Mouse (Mus musculus) lung, adult 18-20 months (tissue): ENCODE data around the gene Kctd11.
A peak's percentile ranks its signal among the peaks of the same experiment; 100 is the strongest.
"Not testable (repeated sequence)": the region's sequence is repeated elsewhere in the genome, so short reads cannot be mapped to it uniquely, and the experiment has no call there.

Source experiments
- DNase-seq, 2 experiments: peaks; one replicate each; pipeline ENCODE4 v3.0.0; 2022; ENCODE audit warnings: mixed read lengths in 2 of 2

Kctd11 gene

DNA sequence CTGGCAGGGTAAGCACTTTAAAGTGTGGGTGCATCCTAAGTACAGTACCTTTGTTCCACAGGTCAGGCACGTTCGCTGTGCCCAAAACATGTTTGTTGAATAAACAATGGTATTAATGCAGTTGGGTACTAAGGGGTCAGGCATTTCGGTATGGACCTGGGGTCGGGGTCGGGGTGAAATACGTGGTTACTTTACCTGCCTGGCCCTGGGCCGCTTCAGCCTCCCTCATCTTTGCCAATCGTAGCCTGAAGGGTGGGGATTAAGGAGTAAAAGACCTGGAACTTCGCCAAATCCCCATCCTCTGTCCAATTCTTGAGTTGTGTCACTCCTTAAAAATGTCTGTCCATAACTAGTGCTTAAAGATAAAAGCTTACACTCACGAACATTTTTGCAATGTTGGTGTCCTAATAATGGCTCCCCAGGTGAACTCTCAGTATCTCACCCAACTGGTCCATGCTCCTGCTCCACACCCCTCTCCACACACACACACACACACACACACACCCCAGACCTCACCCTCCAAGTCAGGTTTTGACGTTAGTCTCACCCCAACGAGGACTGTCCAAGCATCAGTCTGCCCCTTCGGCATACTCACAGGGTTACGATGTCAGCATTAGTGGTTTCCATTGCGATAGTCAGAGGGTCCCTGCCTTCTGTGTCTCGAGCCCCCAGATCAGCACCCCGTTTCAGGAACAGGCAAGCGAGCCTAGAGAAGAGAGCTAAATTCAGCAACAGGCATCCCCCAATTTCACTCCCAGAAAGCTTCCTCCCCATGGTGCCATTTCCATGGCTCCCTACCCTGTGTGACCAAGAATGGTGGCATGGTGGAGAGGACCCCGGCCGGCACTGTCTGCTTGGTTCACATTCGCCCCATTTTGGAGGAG, 823 bp upstream of the Kctd11 start:
- no peak for DNase-seq

DNA sequence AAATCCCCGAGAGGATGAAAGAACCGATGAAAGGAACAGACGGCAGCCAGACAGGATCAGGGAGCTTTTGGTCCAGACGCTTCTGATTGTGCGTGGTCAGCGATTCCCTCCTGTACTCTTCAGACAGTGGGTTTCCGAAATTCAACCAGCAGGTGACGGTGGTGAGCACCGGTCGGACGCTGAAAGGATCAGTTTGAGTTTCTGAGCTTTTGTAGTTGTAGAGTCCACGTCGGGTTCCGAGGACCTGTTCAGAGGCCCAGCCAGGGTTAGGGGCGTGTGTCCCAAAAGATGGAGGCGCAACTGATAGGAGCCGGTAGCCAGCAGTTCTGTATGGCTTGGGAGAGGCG, 727 bp downstream of the Kctd11 start:
- DNase-seq = peak; percentile 80 to 84

DNA sequence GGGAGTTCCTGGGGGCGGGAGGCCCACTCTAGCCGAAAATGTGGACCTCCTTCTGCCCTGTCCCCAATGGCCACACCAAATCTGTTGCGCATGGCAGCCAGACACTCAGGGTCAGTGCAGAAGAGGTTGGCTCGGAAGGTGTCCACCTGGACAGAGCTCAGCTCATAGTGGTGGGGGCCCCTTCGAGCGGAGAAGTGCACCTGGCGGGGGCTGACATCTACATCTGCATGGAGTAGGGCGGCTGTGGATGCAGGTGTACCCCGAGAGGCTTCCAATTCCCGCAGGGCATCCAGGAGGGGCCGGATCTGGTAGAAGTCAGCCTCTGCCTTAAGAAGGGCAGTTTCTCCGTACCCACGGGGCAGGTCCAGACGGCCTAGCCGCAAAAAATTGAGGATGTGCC, 1.5 kb downstream of the Kctd11 start:
- DNase-seq = no peak

DNA sequence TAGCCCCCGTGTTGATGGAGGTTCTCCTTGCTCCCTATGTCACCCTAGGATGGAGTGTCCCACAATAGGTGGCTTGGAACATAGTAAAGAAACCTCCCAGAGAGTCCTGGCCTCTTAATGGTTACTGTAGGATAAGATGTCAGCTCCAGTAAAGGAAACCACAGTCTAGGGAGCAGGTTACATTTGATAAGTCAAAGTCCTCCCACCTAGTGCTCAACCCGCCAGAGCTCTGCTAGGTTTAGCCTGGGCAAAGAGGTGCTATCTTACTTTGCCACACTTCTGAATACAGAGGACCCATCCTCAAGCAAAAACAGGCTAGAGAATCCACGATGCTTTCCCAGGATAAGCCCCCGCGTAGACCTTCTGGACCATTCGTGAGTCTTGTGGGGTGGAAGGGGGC, 2.3 kb downstream of the Kctd11 start:
- no peak for DNase-seq

DNA sequence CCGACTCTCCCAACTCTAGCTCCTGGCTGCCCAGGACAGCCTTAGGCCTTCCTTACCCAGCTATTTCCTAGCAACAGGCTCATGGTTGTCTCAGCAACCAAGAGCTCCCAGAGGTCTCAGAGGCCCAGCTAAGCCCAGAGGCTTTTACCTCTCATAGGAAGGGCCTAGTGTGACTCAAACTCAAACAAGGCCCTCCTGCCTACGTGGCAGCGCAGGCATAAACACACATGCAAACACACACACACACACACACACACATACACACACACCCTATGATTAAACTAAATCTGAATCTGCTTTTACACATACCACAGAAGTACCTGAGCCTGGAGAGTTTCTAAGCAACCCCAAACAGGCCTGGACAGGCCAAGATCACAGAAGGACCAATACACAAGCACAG, 2.8 kb downstream of the Kctd11 start:
- DNase-seq = no peak

DNA sequence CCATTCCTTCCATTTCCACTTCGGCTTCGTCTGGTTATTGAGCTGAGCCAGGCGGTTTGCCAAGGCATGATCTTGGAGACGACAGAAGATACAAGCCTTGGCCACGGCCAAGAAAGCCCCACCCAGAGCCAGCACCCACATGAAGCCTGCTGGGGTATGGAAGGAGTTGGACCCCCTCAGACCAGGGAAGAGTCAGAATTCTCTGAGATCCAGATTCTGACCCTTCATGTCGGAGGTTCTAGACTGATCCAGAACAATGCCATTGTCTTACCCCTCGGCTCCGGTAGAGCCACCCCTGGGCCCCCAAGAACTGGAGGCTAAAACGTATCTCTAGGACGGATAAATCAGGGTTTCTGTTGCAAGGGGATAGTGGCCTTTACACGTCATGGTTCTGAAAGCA, 3.3 kb downstream of the Kctd11 start, which contains the start of gene Tmem95:
Gene Tmem95 (minus strand): TSS at position 141 of the 400 bp plus-strand sequence.
- DNase-seq = no peak

DNA sequence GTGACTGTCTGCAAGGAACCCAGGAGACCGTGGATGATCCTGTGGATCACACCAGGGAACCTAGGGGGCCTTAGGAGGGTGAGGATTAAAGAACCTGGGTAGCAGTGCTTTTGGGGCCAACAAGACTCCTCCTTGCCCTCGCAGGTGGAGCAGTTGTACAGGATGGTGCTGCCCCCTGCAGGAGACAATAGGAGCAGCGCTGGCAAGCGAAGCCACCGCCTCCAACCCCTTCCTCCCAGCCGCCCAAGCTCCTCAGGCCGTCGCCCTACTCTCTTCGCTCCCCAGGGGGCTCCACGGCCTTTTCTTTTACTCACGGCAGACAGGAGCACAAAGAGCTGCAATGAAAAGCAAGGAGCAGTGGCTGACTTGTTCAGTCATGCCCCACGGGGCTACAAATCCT, 4.3 kb downstream of the Kctd11 start:
- DNase-seq = peak; percentile 88 to 90

DNA sequence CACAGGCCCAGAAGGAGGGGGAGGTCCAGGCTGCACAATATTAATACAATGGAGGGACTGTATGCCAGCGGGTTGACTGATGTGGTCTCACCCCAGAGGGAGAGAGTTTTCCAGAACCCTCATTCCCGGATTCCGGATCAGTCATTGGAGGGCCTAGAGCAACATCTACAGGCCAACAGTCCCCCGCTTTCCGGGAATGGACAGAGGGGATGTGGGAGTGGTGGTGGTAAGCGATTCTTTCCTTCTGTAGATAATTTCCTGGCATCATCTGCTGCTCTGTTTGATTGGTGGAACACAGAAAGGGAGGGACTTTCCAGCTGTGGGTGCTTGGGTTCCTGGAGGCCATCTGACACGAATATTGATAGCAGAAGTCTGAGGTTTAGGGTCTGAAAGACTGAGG, 5.0 kb downstream of the Kctd11 start:
- DNase-seq = peak; percentile 80 to 85

DNA sequence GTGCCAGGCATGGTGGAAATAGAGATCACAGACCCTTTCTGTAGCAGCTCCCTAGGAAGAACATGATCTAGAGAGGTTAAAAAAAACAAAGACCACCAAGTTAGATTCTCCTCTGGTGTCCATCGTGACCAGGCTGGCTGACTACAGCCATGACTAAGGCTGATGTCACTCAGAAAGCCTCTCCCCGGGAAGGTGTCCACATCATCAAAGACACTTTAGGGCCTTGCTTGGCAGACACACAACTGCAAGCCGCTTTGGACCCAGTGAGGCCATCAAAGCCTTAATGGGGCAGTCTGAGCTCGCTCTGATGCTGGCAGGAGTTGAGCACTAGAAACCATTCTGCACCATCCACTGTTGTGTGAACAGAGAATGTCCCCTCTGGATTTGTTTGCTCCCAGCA, 8.8 kb downstream of the Kctd11 start:
- no peak for DNase-seq

DNA sequence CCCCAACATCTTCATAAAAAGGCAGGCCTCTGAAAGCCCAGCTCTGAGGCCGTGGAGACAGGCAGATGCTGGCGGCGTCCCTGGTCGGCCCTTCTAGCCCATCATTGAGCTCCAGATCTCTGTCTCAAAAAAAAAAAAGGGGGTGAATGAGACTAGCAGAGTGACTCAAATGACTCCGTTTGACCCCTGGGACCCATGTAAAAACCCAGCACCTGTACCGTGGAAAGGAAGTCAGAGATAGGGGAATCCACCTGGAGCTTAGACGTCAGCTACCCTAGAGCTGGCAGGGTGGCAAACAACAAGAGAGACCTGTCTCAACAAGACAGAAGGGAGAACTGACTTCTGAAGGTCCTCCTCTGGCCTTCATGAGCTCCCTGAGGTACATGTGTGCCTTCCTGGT, 9.4 kb downstream of the Kctd11 start:
- no peak for DNase-seq

DNA sequence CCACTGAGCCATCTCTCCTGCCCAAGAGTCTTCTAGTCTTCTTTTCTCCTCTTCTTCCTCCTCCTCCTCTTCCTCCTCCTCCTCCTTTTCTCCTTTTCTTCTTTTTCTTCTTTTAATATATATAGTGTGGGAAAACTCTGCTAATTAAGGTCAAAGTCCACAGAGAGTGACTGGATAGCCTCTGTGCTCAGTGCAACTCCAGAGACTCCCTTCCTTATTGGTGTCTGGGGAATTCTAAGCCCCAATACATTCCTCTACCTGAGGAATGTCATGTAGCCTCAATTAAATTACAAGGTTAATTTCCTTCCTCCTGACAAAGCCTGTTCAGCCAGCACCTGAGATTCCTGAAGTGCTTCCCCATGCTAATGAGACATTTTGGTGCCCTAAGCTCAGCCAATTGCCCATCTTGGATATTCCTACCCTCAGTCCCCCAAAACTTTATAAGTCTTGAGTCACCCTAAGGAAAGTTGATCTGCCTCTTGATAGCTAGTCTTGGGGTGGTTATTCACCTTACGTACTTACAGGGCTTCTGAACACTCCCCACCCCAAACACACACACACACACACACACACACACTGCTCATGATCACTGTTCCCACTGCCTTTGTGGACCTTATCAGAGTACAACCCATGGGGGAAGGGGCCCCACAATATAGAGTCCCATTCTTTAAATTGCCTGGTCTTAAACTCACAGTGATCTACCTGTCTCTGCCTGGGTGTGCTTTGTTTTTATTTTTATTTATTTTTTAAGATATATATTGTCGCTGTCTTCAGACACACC, 10.7 kb downstream of the Kctd11 start:
- no peak for DNase-seq

DNA sequence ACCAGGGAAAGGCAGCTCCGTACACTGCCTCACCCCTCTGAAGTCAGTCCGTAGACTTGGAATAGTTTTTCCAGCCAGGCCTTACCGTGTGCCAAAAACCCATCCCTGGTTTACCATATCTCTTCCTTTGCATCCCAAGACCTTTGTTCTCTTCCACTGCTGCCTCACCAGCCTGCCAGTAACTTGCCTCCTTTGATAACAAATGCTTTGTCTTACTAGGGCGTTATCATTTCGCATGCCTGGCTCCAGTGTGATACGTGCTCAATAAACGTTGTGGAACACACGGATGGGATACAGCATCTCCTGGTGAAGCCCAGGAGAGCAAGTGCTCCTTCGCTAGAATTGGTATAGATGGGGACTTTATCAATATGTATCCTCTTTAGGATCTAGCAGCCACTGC, 13.9 kb downstream of the Kctd11 start:
- peak; percentile 49 to 61 for DNase-seq

DNA sequence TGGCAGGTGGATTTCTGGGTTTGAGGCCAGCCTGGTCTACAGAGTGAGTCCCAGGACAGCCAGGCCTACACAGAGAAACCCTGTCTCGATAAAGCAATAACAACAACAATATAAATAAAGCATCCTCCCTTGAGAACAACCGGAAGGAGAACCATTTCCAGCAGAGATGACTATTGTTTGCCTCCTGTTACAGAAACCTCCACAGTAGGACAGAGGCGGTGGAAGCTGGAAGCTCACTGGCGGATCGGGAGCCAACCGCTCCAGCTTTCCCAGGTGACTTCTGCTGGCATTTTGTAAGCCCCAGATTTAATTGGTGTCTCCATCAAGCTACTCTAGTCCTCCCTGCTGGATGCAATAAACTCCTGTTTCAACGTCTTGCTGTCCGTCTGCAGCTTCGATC, 15.6 kb downstream of the Kctd11 start:
- DNase-seq = no peak

DNA sequence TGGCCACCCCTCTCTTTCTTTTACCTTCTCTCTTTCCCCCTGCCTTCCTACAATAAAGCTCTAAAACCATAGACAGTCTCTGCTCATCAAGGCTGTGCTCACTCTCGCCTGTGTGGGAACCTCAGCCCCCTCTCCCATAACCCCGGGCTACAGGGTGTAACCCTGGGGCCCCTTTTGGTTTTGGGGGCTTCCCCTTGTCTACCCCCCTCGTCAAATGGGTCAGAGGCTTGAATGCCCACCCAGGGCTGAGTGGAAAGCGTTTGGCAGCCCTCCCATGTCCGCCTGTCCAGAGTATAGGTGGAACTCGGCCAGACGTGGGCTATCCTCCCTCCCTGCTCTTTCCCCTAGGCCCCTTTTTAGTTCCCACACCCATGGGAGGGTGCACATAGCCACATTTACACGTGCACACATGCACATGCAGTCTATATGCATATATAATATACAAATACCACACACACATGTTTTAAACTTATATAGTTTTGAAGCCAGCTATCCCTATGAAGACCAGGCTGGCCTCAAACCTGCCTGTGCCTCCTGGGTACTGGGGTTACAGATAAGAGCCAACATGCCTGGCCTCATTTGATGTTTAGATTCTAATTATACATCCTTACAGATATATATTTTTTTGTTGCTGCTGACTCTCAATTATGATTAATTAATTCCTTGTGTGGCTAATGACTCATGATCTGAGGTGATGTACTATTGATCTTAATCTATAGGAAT, 16.9 kb downstream of the Kctd11 start:
- no peak for DNase-seq

DNA sequence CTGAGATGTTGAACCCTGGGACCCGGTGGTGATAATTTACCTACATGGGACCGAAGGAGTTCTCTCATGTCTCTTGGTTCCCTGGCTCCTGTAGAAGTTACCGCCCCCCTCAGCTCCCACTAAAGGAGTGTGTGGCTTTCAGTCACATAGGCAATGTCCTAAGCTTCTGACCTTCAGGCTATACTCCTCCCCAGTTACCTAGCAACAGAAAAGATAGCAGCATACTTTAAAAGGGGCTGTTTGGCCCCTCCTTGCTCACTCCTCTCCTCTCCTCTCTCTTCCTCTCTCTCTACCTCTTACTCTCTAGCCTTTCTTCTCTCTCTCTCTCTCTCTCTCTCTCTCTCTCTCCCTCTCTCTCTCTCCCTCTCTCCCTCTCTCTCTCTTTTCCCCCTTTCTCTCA, 17.5 kb downstream of the Kctd11 start:
- DNase-seq = not testable (repeated sequence)

DNA sequence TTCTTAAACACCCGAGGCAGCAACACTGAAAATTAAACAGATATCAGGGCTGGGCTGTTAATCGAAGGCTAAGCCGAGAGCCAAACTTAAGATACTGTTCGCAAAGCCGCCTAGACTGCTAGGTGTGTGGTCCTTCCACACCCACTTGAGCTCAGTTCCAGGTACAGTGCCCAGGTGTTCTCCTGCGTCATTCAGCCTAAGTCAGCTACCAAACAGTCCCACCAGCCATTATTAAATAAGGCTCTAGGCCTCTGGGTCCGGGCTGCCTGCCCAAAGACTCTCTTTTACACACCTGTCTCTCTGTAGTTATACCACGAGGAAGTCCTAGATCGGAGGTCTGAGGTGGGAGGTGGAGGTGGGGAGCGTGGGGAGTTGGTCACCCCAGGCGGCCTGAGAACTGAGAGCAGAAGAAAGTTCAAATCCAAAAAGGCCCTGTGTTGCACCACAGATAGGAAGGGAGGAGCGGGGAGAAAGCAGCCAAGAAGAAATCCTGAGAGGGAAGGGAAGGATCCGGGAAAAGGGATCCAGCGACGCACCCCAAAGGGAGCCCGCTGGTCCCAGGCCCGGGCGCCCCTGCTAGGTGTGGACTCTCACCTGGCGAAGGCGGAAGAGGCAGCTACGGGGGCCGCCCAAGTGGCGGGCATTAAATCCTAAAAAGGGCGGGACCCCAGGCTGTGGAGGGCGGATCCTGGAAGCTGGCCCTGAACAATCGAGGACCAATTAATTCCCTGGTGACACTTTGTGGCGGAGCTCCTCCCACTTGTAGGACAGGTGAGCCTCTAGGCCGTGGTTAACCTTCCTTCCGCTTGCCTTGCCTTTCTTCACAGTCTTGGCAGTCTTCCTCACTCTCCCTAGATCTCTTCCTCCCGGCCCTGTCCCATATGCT, 22.9 kb downstream of the Kctd11 start, which contains the start of gene Tnk1:
Gene Tnk1 (minus strand): TSS at position 618 of the 886 bp plus-strand sequence.
- DNase-seq = peak; percentile 82 to 88

DNA sequence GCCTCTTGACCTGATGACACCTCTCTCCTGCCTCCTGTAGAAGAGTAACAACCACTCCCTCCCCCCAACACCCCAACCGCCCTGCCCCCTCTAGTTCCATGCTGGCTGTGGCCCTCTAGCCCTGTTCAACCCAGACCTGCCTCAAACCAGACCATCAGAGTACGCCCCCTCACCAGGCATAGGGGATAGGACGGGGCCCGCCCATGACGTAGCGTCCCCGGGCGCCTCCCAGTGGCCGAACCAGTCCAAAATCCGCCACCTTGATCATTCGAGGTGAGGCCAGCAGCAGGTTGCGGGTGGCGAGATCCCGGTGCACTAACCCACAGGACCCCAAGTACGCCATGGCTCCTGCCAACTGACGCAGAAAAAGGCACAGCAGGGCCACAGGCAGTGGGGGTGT, 25.9 kb downstream of the Kctd11 start:
- DNase-seq = peak in 1 of 2 experiments; percentile 46

DNA sequence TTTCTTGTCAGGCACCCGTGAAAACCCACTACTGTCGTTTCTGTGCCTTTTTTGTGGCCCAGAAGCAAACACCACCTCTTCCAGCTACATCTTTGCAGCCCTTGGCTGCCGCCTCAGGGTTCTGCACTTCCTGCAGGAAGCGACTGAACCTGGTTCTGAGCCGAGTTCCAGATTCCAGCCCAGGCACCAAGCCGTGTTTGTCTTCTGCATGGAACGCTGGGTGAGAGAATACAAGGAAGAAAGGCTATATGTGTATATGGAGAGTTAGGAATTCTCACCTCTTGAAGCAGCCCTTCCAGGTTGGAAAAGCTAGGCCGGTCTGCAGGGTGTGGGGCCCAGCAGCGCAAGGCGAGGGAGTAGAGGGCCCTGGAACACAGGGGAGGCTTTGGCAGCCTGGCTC, 26.5 kb downstream of the Kctd11 start:
- no peak for DNase-seq

DNA sequence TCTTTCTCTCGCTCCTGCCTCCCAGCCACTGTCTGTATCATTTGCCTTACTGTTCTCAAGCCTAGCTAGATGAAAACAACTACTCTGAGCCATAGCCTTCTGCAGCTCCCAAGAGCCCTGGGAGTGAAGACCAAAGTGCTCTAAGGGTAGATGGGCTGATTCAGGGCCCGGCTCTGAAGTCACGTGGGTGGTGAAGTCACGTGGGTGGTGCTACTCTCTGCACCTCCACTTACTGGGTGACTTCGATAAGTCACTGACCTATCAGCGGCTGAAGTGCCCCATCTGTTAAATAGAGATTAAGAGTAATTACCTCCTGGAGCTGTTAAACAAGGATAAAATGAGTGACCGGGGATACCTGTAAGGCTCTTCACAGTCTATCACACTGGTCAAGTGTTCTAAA, 27.2 kb downstream of the Kctd11 start:
- no peak for DNase-seq

DNA sequence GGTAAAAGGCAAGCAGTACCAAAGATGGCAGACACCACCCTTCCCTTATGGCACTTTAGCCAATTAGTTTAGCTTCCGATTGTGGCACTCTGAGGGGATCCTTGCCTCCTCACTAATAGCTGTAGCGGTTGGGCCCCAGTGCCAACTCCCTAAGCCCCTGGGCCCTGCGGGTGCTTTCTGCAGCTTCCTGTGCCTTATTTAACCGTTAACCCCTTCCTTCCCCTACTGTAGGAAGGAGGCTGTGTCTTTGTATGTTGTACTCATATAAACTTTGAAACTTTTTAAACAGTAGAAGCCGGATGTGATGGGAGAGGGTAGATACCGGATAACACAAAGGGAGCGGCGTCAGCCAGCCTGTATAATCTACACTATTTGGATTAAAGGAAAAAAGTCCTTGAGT, 30.5 kb downstream of the Kctd11 start:
- no peak for DNase-seq

DNA sequence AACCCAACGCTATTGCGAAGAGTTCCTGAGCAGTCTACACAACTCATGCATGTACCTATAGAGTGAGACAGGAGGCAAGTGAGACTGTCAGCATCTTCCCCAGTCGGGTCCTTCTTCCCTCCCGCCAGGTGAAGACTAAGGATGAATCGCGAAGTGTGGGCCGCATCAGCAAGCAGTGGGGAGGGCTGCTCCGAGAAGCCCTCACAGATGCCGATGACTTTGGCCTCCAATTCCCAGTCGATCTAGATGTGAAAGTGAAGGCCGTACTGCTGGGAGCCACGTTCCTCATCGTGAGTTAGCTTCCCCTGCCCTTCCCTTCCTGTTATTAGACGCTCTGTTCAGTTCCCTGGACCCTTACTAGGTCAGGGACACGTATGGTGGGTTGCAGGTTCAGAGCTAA, 31.3 kb downstream of the Kctd11 start:
- DNase-seq = no peak

DNA sequence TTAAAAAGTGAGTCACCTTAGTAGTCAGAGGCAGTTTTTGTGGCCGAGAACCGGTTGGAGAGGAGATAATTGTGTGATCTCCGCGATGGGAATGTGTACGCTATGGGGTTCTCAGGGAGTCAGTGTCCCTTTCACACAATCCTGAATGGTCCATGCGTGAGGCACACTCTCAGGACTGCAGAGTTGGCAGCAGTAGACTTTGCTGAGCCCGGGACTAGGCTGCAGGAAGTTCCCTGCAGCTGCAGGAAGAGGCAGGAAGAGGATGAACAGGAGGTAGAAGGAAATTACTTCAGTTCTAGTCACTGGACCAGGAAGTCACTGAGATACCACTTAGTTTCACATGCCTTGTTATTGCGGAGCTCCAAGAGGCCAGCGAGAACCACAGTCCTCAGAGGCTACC, 32.1 kb downstream of the Kctd11 start:
- DNase-seq = no peak
